Mouse (Mus musculus): ENCODE data around the gene Utrn. TPM values are rescaled to one million over a fixed set of nuclear protein-coding genes. Genes with fewer than 3 reads are reported as not detected.

Utrn gene
- polyA plus RNA-seq, 1 experiment from 2014 or later: 67.9 TPM

DNA sequence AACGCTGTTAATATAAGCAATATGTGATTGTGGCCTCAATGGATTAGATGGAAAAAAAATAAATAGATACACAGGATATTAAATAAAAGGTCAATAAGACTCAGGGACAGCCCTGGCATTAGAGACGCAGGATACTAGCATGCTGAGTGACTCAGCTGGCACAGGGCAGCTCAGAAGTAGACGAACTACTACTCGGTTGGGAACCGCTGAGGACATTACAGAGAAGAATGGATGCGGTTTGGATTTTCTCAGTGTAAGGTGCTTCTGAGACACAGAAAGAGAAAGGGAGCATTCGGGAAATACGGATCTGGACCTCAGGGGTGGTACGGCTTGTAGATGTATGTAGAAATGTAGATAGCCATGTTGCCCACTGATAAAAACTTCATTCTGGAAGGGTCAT lies 5.6 kb downstream of the Utrn start:
- peaks cover 2% of the 10 kb centered on the region; the same call in 1 of the 2 replicates for H3K4me1 ChIP-seq (ENCODE audit: insufficient read depth)
- no peak for TF ChIP-seq CTCF (IDR thresholded peaks at IDR 0.05; ENCODE audit: low read depth)
- no peaks in the 10 kb centered on the region for H3K27me3 ChIP-seq (ENCODE audit: insufficient read depth, low read length)
- 87% methylated on average over 9 of the region's 9 CpGs for WGBS
- no peak overlapping the region for H3K4me2 ChIP-seq
- no peak overlapping the region for H3K9ac ChIP-seq
- H3K36me3 ChIP-seq (ENCODE audit: insufficient read depth): peaks cover 15% of the 10 kb centered on the region; the same call in 1 of the 2 replicates
- DNase-seq (no peak), ATAC-seq (ENCODE audit: insufficient read depth) (no peak)
- H3K9me3 ChIP-seq (ENCODE audit: low read depth, low read length): no peaks in the 10 kb centered on the region
- H3K4me3 ChIP-seq (ENCODE audit: low read depth, low read length): no peak overlapping the region
- H3K27ac ChIP-seq (ENCODE audit: low read depth): no peak overlapping the region

DNA sequence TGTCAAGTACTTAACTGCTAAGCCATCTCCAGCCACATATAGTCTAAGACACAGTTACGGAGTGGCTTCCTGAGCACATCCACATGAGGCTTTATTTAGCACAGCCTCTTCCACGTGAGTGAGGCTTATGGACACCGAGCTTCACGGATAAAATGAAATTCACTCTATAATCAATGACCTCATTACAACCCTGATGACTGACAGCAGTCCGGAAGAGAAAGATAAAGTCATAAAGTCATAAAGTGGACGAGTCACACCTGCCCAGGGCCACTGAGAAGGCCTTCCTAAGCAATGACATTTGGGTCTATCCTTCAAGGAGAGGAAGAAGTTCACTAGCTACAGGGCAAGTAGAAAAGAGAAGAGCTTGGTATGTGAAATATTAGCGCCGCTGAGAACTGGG lies 7.1 kb downstream of the Utrn start:
- Histone ChIP-seq H3K4me1 (ENCODE audit: insufficient read depth) (peaks cover 2% of the 10 kb centered on the region; the same call in 1 of the 2 replicates), H3K27me3 (ENCODE audit: insufficient read depth, low read length) (no peaks in the 10 kb centered on the region), H3K4me3 (ENCODE audit: low read depth, low read length) (no peak overlapping the region), H3K27ac (ENCODE audit: low read depth) (no peak overlapping the region), H3K9me3 (ENCODE audit: low read depth, low read length) (no peaks in the 10 kb centered on the region), H3K4me2 (no peak overlapping the region), H3K36me3 (ENCODE audit: insufficient read depth) (peaks cover 15% of the 10 kb centered on the region; the same call in 1 of the 2 replicates), H3K9ac (no peak overlapping the region)
- ATAC-seq (ENCODE audit: insufficient read depth) (no peak), DNase-seq (no peak)
- WGBS: 80% methylated on average over 8 of the region's 8 CpGs
- TF ChIP-seq CTCF (IDR thresholded peaks at IDR 0.05; ENCODE audit: low read depth): no peak

DNA sequence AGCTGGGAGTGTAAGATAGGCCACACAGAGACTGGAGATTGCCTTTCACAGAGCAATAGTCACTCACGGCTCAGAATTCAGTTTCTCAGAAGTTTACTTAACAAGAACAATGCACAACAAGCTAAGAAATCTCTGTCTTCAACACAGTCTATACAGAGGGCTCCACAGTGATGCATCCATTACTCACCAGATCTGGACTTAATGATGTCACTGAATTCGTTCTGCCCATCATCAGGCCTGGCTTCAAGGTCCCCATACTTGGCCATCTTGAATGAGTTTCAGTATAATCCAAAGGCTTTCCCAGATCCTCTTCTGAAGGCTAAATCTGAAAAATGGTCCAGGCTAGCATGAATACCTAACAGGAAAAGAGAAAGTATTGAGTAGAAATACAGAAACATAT lies 7.8 kb downstream of the Utrn start:
- no peaks in the 10 kb centered on the region for H3K27me3 ChIP-seq (ENCODE audit: insufficient read depth, low read length)
- H3K9me3 ChIP-seq (ENCODE audit: low read depth, low read length): no peaks in the 10 kb centered on the region
- H3K4me2 ChIP-seq: no peak overlapping the region
- DNase-seq (no peak), ATAC-seq (ENCODE audit: insufficient read depth) (no peak)
- peaks cover 15% of the 10 kb centered on the region; the same call in 1 of the 2 replicates for H3K36me3 ChIP-seq (ENCODE audit: insufficient read depth)
- peaks cover 2% of the 10 kb centered on the region; the same call in 1 of the 2 replicates for H3K4me1 ChIP-seq (ENCODE audit: insufficient read depth)
- H3K4me3 ChIP-seq (ENCODE audit: low read depth, low read length): no peak overlapping the region
- no peak overlapping the region for H3K27ac ChIP-seq (ENCODE audit: low read depth)
- H3K9ac ChIP-seq: no peak overlapping the region
- TF ChIP-seq CTCF (IDR thresholded peaks at IDR 0.05; ENCODE audit: low read depth): no peak
- 82% methylated on average over 2 of the region's 2 CpGs for WGBS

DNA sequence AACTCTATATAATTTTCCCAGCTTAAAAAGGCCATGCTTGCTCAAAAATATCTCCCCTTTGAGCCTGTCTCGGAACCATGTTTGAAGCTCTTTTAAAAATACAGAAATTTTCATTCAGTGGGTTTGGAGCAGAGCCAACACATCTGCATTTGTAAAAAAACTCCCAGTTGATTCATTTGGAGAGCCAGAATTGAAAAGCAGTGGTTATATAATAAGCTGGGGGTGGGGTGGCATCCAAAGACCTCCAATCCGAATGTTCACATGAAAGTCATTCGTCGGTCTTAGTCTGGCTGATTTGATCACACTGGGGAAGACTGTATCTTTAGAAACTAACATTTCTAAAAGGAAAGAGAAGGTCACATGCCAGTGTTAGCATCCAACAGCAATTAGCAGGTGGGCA lies 8.4 kb downstream of the Utrn start:
- ATAC-seq (ENCODE audit: insufficient read depth) (no peak), DNase-seq (peak; percentile 37)
- Histone ChIP-seq H3K36me3 (ENCODE audit: insufficient read depth) (peaks cover 15% of the 10 kb centered on the region; the same call in 1 of the 2 replicates), H3K27me3 (ENCODE audit: insufficient read depth, low read length) (no peaks in the 10 kb centered on the region), H3K4me2 (no peak overlapping the region), H3K4me1 (ENCODE audit: insufficient read depth) (peaks cover 2% of the 10 kb centered on the region; the same call in 1 of the 2 replicates), H3K9ac (no peak overlapping the region), H3K4me3 (ENCODE audit: low read depth, low read length) (no peak overlapping the region), H3K9me3 (ENCODE audit: low read depth, low read length) (no peaks in the 10 kb centered on the region), H3K27ac (ENCODE audit: low read depth) (no peak overlapping the region)
- 66% methylated on average over 4 of the region's 4 CpGs for WGBS
- no peak for TF ChIP-seq CTCF (IDR thresholded peaks at IDR 0.05; ENCODE audit: low read depth)

DNA sequence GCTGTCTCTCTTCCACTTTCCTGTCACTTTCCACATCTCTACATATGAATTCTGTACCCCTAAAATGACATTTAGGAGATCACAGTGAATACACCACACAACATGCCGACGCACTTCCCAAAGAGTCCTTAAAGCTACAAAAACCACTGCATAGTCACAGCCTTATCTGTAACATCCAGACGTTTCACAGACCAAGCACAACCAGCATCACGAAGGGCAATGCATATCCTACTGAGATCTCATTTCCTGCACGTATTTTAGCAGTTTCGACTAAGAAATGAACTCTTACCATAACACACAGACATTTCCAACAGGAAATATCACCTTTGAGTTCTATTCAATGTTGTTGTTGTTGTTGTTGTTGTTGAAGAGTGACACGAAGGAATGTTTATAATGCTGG lies 8.8 kb downstream of the Utrn start:
- H3K4me1 ChIP-seq (ENCODE audit: insufficient read depth): peaks cover 2% of the 10 kb centered on the region; the same call in 1 of the 2 replicates
- no peak overlapping the region for H3K4me3 ChIP-seq (ENCODE audit: low read depth, low read length)
- no peak for TF ChIP-seq CTCF (IDR thresholded peaks at IDR 0.05; ENCODE audit: low read depth)
- no peak overlapping the region for H3K4me2 ChIP-seq
- H3K27ac ChIP-seq (ENCODE audit: low read depth): no peak overlapping the region
- H3K9ac ChIP-seq: no peak overlapping the region
- H3K36me3 ChIP-seq (ENCODE audit: insufficient read depth): peaks cover 15% of the 10 kb centered on the region; the same call in 1 of the 2 replicates
- DNase-seq (no peak), ATAC-seq (ENCODE audit: insufficient read depth) (no peak)
- H3K27me3 ChIP-seq (ENCODE audit: insufficient read depth, low read length): no peaks in the 10 kb centered on the region
- no peaks in the 10 kb centered on the region for H3K9me3 ChIP-seq (ENCODE audit: low read depth, low read length)
- WGBS: 77% methylated on average over 7 of the region's 7 CpGs

DNA sequence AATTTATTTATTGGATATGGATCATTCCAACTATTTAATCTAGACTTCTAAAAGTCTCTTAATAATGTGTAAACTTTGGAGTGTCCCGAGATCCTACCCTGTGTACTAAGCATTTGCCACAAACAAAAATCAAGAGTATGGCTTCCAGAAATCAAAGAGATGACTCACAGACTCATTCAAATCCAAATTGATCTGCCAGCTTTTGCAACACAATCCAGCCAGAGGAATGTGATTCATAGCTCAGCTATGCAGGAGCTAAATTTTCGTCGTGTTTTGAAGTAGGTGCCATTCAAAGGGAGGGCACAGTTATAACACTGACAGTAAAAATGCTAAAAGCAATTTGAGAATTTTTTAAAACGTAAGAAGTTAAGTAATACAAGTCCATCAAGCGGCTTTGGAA lies 11.1 kb downstream of the Utrn start:
- H3K36me3 ChIP-seq (ENCODE audit: insufficient read depth): peaks cover 15% of the 10 kb centered on the region; the same call in 1 of the 2 replicates
- DNase-seq: no peak
- no peak for ATAC-seq (ENCODE audit: insufficient read depth)
- H3K9ac ChIP-seq: no peak overlapping the region
- H3K9me3 ChIP-seq (ENCODE audit: low read depth, low read length): no peaks in the 10 kb centered on the region
- TF ChIP-seq CTCF (IDR thresholded peaks at IDR 0.05; ENCODE audit: low read depth): no peak
- peaks cover 2% of the 10 kb centered on the region; the same call in 1 of the 2 replicates for H3K4me1 ChIP-seq (ENCODE audit: insufficient read depth)
- WGBS: 71% methylated on average over 5 of the region's 5 CpGs
- no peak overlapping the region for H3K4me2 ChIP-seq
- H3K27me3 ChIP-seq (ENCODE audit: insufficient read depth, low read length): no peaks in the 10 kb centered on the region
- H3K4me3 ChIP-seq (ENCODE audit: low read depth, low read length): no peak overlapping the region
- no peak overlapping the region for H3K27ac ChIP-seq (ENCODE audit: low read depth)

DNA sequence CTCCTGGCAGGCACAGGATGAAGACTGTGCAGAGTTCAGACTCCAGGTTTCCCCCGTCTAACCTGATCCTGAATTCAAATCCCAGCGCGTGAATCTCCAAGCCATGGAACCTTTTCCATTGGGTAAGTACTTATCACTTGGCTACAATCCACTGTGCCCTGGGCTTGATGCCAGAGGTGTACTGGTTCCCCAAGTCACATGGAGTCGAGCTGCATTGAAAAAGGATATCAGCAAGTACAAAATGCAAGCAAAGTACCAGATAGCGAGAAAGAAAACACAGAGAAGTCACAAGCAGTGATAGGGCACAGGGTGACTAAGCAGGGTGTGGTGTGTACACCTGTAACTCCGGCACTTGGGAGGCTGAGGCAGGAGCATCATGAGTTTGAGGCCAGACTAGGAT lies 14.9 kb downstream of the Utrn start:
- Histone ChIP-seq H3K27me3 (ENCODE audit: insufficient read depth, low read length) (no peaks in the 10 kb centered on the region), H3K27ac (ENCODE audit: low read depth) (no peak overlapping the region), H3K4me3 (ENCODE audit: low read depth, low read length) (no peak overlapping the region), H3K36me3 (ENCODE audit: insufficient read depth) (0 out of 2 replicates have a peak, but pooled peaks cover under 1% of the 10 kb centered on the region), H3K9ac (no peak overlapping the region), H3K4me2 (no peak overlapping the region), H3K4me1 (ENCODE audit: insufficient read depth) (no peaks in the 10 kb centered on the region), H3K9me3 (ENCODE audit: low read depth, low read length) (no peaks in the 10 kb centered on the region)
- DNase-seq (no peak), ATAC-seq (ENCODE audit: insufficient read depth) (no peak)
- WGBS: 82% methylated on average over 6 of the region's 6 CpGs
- TF ChIP-seq CTCF (IDR thresholded peaks at IDR 0.05; ENCODE audit: low read depth): no peak
